Mouse (Mus musculus) intestine, embryonic 16.5 days (tissue): ENCODE measurements at regions not wholly inside any gene's neighbourhood (a gene's known extent, or its start where the extent isn't known, plus 50 kb on each side); places are given as distances from the start of the nearest gene placed in this dataset.
A peak's percentile ranks its signal among the peaks of the same experiment; 100 is the strongest.

ENCODE experiments used
- ATAC-seq: fragments of 200-750 bp; cut with Nextera tagmentation; 2 replicates; pipeline ENCODE4 v1.8.0; 2017; ENCODE audit warnings: moderate TSS enrichment, moderate library complexity
- H3K27ac ChIP-seq: fragments of 300-500 bp; sonication (generic); 2 replicates; pipeline ENCODE4 v1.5.1; 2014; ENCODE audit warnings: mild to moderate bottlenecking, low read length
- H3K27me3 ChIP-seq: fragments of 300-500 bp; sonication (generic); replicated peaks from 2 replicates; pipeline ENCODE4 v1.6.1; 2014; ENCODE audit warnings: low read length, control low read depth, mixed read lengths; ENCODE audit not compliant: control insufficient read depth, insufficient read depth
- H3K36me3 ChIP-seq: fragments of 300-500 bp; sonication (generic); 2 replicates; pipeline ENCODE4 v1.6.1; 2014; ENCODE audit warnings: low read length, control low read depth; ENCODE audit not compliant: control insufficient read depth, insufficient read depth
- H3K4me1 ChIP-seq: fragments of 300-500 bp; sonication (generic); 2 replicates; pipeline ENCODE4 v1.6.1; 2014; ENCODE audit warnings: low read length, control low read depth, mixed read lengths; ENCODE audit not compliant: control insufficient read depth, insufficient read depth
- H3K4me2 ChIP-seq: fragments of 300-500 bp; sonication (generic); 2 replicates; pipeline ENCODE4 v1.6.1; 2014; ENCODE audit warnings: low read depth, low read length, control low read depth
- H3K4me3 ChIP-seq: fragments of 300-500 bp; sonication (generic); 2 replicates; pipeline ENCODE4 v1.5.1; 2014; ENCODE audit warnings: mild to moderate bottlenecking, low read length
- H3K9ac ChIP-seq: fragments of 300-500 bp; sonication (generic); 2 replicates; pipeline ENCODE4 v1.6.1; 2014; ENCODE audit warnings: low read depth, low read length
- H3K9me3 ChIP-seq: fragments of 300-500 bp; sonication (generic); 2 replicates; pipeline ENCODE4 v1.6.1; 2016; ENCODE audit warnings: low read length, control low read depth; ENCODE audit not compliant: control insufficient read depth
- WGBS: fragments of 180-500 bp; shearing (Covaris S2); extraction: QIAGEN DNeasy Blood & Tissue Kit; methylation state at CpG from one replicate; pipeline ENCODE4 v1.1.7; 2014; 5-methylcytosine and 5-hydroxymethylcytosine counted together

DNA sequence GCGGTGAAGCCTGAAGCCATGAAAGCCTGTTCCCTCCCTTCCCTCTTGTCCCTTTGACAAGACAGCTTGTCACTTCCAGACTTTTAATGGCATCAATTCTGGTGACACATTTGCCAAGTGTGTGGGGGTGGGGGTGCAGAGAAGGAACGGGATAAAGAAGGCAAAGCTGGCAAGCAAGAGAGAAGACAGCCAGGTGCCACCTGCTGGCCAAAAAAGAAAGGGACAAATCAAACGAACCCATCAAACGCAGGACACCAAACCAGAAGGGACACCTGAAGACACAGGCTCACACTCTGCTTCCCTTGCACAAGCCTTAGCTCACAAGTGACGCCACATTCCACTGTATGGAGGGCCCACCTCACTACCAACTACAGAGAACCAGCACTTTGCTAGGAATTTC, 197.0 kb upstream of the Klf14 start:
- Histone ChIP-seq H3K9me3 (no peaks in the 10 kb centered on the region), H3K4me2 (no peak overlapping the region)
- WGBS: 28% methylated on average over 5 of the region's 5 CpGs

DNA sequence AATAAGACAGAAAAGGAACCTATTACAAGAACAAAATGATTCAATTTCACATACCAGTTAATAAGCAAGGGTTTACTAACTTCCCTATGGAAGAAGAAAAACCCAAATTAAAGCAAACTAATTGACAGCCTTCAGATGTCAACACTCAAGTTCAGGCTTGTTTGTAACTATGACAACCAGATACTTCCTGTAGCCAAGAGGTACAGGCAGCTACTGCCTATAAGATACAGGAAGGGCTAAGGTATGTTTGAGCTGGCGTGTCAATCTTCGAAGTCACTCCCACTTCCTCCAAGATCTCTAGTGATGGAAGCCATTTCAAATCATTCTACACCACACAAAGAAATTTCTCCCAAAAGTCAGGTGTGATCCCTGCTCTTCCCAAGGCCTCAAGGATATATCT, 198.1 kb upstream of the Klf14 start:
- Histone ChIP-seq H3K27me3 (no peaks in the 10 kb centered on the region), H3K36me3 (no peaks in the 10 kb centered on the region), H3K4me3 (no peak overlapping the region), H3K4me2 (no peak overlapping the region), H3K4me1 (peaks cover 13% of the 10 kb centered on the region), H3K9me3 (no peaks in the 10 kb centered on the region), H3K27ac (no peak overlapping the region), H3K9ac (no peak overlapping the region)
- 82% methylated on average over 2 of the region's 2 CpGs for WGBS
- no peak for ATAC-seq

More for the DNA sequence above, 197.0 kb upstream of the Klf14 start:
- H3K9ac ChIP-seq: no peak overlapping the region
- H3K36me3 ChIP-seq: no peaks in the 10 kb centered on the region
- H3K4me1 ChIP-seq: peaks cover 11% of the 10 kb centered on the region
- H3K27me3 ChIP-seq: no peaks in the 10 kb centered on the region
- no peak overlapping the region for H3K4me3 ChIP-seq
- ATAC-seq: no peak
- no peak overlapping the region for H3K27ac ChIP-seq

DNA sequence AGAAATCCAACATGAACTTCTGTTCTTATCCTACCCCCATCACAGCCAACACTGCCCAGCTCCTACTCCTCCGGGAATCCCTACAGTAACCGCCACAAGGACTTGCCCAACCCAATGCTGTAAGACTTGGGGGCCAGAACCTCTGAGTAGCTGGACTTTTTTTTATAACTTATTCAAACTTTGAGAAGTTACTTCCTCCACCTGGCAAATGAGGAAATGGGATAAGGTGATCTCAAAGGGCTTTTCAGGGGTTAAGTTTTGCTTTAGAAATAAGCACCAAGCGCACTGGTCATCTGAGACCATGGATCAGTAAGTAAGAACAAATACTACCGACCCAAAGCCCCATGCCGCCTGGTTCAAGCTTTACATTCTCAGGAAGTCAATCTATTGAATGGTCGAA, 198.6 kb upstream of the Klf14 start:
- H3K9ac ChIP-seq: no peak overlapping the region
- H3K4me3 ChIP-seq: no peak overlapping the region
- H3K27ac ChIP-seq: no peak overlapping the region
- peaks cover 13% of the 10 kb centered on the region for H3K4me1 ChIP-seq
- no peaks in the 10 kb centered on the region for H3K36me3 ChIP-seq
- H3K4me2 ChIP-seq: no peak overlapping the region
- H3K27me3 ChIP-seq: no peaks in the 10 kb centered on the region
- WGBS: 89% methylated on average over 6 of the region's 6 CpGs
- H3K9me3 ChIP-seq: no peaks in the 10 kb centered on the region
- ATAC-seq: no peak

DNA sequence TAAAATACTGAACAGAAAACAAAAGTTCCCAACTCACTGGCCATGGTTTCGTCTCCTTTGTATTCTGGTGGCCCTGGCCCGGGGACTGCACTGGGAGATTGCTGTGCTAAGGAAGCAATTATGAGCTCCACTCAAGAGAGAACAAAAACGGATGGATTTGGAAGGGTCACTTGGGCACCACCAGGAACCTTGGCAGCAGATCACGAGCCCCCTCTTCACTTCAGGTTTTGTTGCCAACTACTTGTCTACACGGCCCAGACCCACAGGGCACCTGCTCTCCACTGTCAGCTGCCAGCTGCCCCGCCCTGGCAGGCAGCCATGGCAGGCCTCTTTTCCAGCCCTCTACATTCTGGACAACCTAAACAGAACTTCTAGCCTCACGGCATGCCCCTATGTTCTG, 199.8 kb upstream of the Klf14 start:
- Histone ChIP-seq H3K4me2 (no peak overlapping the region), H3K27ac (no peak overlapping the region), H3K27me3 (no peaks in the 10 kb centered on the region), H3K36me3 (no peaks in the 10 kb centered on the region), H3K4me3 (no peak overlapping the region), H3K9me3 (no peaks in the 10 kb centered on the region), H3K9ac (no peak overlapping the region), H3K4me1 (peaks cover 13% of the 10 kb centered on the region)
- WGBS: 65% methylated on average over 7 of the region's 7 CpGs
- no peak; the same call in 1 of the 2 replicates for ATAC-seq

DNA sequence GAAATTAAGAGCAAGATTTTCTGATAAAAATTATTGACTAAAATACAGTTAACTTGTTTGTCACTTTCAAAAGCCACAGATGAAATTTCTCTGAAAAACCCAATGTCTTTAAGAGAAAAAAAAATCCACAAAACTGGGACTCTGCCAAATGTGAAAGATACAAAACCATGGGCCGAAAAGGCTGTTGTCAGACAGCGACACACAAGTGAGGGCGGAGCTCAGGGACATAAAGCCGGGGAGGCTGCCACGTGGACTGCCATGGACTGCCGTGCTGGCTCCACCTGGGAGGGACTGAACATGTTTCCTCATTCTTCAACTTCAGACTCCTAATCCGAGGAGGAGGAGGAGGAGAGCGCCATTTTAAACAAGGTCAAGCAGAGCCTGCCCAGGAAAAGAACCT, 200.4 kb upstream of the Klf14 start:
- H3K27ac ChIP-seq: peak overlapping the region; percentile 11; the same call in 1 of the 2 replicates
- H3K4me2 ChIP-seq: 0 out of 2 replicates have a peak overlapping the region, but pooled peaks have one; percentile 16
- 0 out of 2 replicates have a peak overlapping the region, but pooled peaks have one; percentile 41 for H3K9ac ChIP-seq
- no peak overlapping the region for H3K4me3 ChIP-seq
- H3K4me1 ChIP-seq: peaks cover 19% of the 10 kb centered on the region
- ATAC-seq: peak; percentile 75
- 35% methylated on average over 8 of the region's 8 CpGs for WGBS
- H3K9me3 ChIP-seq: no peaks in the 10 kb centered on the region
- H3K36me3 ChIP-seq: no peaks in the 10 kb centered on the region
- no peaks in the 10 kb centered on the region for H3K27me3 ChIP-seq

DNA sequence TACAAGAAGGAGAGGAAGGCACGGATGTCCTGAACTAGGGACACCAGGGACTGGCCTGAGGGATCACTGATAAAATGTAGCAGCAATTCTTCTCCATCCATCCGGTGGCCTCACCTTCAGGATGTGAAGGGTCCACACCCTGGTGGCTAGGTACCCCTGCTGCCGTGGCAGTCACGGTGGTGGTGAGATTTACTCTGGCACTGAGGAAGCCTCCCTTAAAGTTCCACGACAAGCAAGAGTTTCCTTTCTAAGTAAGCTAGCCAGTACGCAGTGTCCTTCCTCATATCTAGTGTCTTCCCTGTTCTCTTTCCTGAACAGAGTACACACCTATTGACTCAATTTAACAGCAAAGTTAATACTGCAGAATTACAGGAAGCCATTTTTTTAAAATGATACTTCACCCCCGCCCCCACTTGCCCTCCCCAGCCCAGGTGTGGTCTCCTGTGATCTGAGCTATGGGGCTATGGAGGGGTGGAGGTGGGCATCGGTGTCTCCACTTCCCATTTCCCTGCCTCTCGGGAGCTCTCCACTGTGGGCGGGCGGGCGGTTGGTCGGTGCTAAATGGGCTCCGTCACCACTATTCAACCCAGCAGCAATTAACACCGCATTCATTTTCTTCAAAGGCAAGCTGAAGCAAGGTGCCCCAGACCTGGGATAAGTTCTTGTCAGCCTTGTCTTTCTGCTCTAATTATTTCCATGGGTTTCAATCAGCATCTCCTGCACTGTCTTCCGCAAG, 201.2 kb upstream of the Klf14 start:
- Histone ChIP-seq H3K4me2 (no peak overlapping the region), H3K4me3 (no peak overlapping the region), H3K9me3 (no peaks in the 10 kb centered on the region), H3K9ac (no peak overlapping the region), H3K4me1 (peaks cover 24% of the 10 kb centered on the region), H3K36me3 (no peaks in the 10 kb centered on the region), H3K27me3 (no peaks in the 10 kb centered on the region), H3K27ac (no peak overlapping the region)
- WGBS: 76% methylated on average over 16 of the region's 16 CpGs
- no peak for ATAC-seq

DNA sequence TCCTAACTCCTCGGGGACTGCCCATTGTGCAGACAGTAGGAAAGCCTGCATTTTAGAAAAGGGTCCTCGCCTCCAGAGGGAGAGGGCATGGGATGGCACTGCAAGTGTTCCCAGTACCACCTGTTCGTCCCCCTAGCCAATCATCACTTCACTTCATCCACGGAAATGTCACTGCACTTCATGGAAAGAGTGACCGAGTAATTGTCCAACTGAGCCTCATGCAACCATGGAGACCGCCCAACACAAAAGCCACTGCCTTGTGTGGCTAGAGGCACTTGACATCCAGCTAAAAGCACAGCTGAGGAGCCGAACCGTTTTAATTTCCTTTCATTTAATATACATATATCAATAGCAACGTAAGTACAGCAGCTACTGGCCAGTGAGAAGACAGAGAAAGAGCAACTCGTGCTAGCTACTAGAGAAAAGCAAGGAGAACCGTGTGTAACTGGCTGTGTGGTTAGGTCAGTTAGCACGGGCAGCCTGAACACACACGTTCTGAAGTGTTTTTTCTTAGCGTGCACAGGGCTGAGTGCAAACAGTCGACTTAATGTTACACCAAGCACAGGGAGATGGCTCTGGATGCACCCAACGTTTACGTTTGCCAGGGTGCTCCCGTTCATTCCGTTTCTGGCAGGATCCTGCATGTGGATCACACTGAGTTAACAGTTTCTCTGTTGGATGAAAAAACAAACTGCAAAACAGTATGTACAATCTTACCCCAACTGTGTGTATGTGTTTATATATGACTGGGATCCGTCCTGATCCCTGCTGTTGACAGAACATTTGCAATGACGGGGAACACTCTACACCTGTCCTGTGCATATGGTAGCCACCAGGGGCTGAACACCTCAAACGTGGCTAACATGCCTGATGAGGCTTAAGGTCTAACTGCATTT, 202.8 kb upstream of the Klf14 start:
- no peaks in the 10 kb centered on the region for H3K36me3 ChIP-seq
- no peak for ATAC-seq
- H3K4me3 ChIP-seq: no peak overlapping the region
- peaks cover 24% of the 10 kb centered on the region for H3K4me1 ChIP-seq
- H3K9ac ChIP-seq: no peak overlapping the region
- H3K4me2 ChIP-seq: no peak overlapping the region
- no peak overlapping the region for H3K27ac ChIP-seq
- no peaks in the 10 kb centered on the region for H3K9me3 ChIP-seq
- no peaks in the 10 kb centered on the region for H3K27me3 ChIP-seq
- 71% methylated on average over 22 of the region's 22 CpGs for WGBS

DNA sequence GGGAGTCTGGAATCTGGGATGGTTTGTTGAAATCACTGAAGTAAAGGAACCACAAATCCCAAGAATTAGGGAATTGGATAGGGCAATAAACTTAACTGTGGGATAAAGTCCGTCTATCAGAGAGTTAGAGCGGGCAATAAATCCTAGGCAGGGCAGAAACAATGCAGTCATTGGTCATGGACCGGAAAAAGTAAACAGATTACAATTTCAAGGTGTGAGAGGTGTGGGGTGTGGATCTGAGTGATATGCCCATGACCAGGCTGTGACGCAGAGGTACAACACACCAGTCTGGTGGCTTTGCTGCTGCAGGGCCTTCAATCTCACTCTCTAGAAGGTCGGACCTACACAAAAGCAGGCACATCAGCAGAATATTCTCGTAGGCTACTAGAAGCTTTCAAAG, 206.1 kb upstream of the Klf14 start:
- Histone ChIP-seq H3K36me3 (no peaks in the 10 kb centered on the region), H3K4me1 (peaks cover 13% of the 10 kb centered on the region), H3K4me2 (no peak overlapping the region), H3K27me3 (no peaks in the 10 kb centered on the region), H3K4me3 (no peak overlapping the region), H3K9me3 (no peaks in the 10 kb centered on the region), H3K27ac (no peak overlapping the region), H3K9ac (no peak overlapping the region)
- WGBS: 60% methylated on average over 6 of the region's 6 CpGs
- peak; percentile 93 for ATAC-seq

DNA sequence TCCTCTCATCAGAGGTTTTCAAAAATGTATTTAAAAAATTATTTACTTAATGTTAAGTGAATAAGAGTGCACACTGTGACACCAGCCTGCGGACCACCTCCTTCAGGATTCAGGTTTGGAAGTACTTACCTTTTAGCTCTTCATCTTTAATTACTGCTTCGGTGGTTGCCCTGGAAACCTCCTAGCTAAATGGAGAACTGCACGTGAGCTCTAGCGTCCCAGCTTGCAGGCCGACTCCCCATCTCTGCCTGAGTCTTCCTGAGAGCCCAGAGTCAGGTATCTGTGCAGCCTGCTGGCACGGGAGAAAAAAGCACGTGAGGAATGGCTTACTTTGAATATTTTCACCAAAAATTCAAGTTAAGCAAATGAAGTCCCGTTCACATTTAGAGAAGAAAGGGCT, 207.5 kb upstream of the Klf14 start:
- WGBS: 64% methylated on average over 8 of the region's 8 CpGs
- H3K27me3 ChIP-seq: no peaks in the 10 kb centered on the region
- H3K4me1 ChIP-seq: peaks cover 10% of the 10 kb centered on the region
- H3K27ac ChIP-seq: no peak overlapping the region
- H3K9ac ChIP-seq: no peak overlapping the region
- H3K9me3 ChIP-seq: no peaks in the 10 kb centered on the region
- no peak for ATAC-seq
- no peaks in the 10 kb centered on the region for H3K36me3 ChIP-seq
- no peak overlapping the region for H3K4me2 ChIP-seq
- H3K4me3 ChIP-seq: no peak overlapping the region
